Mouse (Mus musculus) ZHBTc4 (cell line): Measurements from ENCODE around the gene Kalrn.
A peak's percentile ranks its signal among the peaks of the same experiment; 100 is the strongest.

Experiments used
- DNase-seq: peaks from one replicate; pipeline ENCODE4 v3.0.0-alpha.2; 2011; ENCODE audit warnings: low read depth, low spot score

Kalrn gene

GRCm38 (mm10) chr16:34557891-34558290, 15.4 kb downstream of the Kalrn start:
- no peak for DNase-seq

GRCm38 (mm10) chr16:34552731-34553130, 20.6 kb downstream of the Kalrn start:
- no peak for DNase-seq

- DNase-seq: no peak
Observed at GRCm38 (mm10) chr16:34549470-34549999, 23.8 kb downstream of the Kalrn start.

GRCm38 (mm10) chr16:34546805-34547509, 26.4 kb downstream of the Kalrn start:
- DNase-seq: no peak

- no peak for DNase-seq
Observed at GRCm38 (mm10) chr16:34543754-34544153, 29.6 kb downstream of the Kalrn start.

GRCm38 (mm10) chr16:34542341-34542740, 31.0 kb downstream of the Kalrn start:
- no peak for DNase-seq

- DNase-seq: no peak
Observed at GRCm38 (mm10) chr16:34538679-34539185, 34.6 kb downstream of the Kalrn start.

- no peak for DNase-seq
Observed at GRCm38 (mm10) chr16:34536300-34536699, 37.0 kb downstream of the Kalrn start.

- no peak for DNase-seq
Observed at GRCm38 (mm10) chr16:34535135-34535534, 38.2 kb downstream of the Kalrn start.

- peak; percentile 48 for DNase-seq
Observed at GRCm38 (mm10) chr16:34531506-34531905, 41.8 kb downstream of the Kalrn start.

GRCm38 (mm10) chr16:34530029-34530428, 43.3 kb downstream of the Kalrn start:
- DNase-seq: no peak

GRCm38 (mm10) chr16:34528234-34528983, 44.9 kb downstream of the Kalrn start:
- DNase-seq: no peak

GRCm38 (mm10) chr16:34526378-34526777, 47.0 kb downstream of the Kalrn start:
- no peak for DNase-seq

- no peak for DNase-seq
Observed at GRCm38 (mm10) chr16:34525866-34526265, 47.5 kb downstream of the Kalrn start.

- DNase-seq: no peak
Observed at GRCm38 (mm10) chr16:34525205-34525604, 48.1 kb downstream of the Kalrn start.

- DNase-seq: no peak
Observed at GRCm38 (mm10) chr16:34521061-34521460, 52.3 kb downstream of the Kalrn start.

- DNase-seq: no peak
Observed at GRCm38 (mm10) chr16:34516891-34517398, 56.4 kb downstream of the Kalrn start.

GRCm38 (mm10) chr16:34515485-34515884, 57.8 kb downstream of the Kalrn start:
- DNase-seq: no peak

GRCm38 (mm10) chr16:34513956-34514593, 59.3 kb downstream of the Kalrn start:
- no peak for DNase-seq

GRCm38 (mm10) chr16:34512326-34512725, 61.0 kb downstream of the Kalrn start:
- DNase-seq: no peak

- DNase-seq: no peak
Observed at GRCm38 (mm10) chr16:34508125-34508524, 65.2 kb downstream of the Kalrn start.

- DNase-seq: no peak
Observed at GRCm38 (mm10) chr16:34506048-34506447, 67.3 kb downstream of the Kalrn start.
